Mouse (Mus musculus) MEL (cell line): ENCODE measurements around the gene 4930507D05Rik.

Source experiments
- BHLHE40 ChIP-seq: IDR thresholded peaks from 2 replicates; pipeline ENCODE4 v1.6.1; 2012; ENCODE audit warnings: low read depth, mild to moderate bottlenecking, inconsistent platforms, low read length, improper control_type of control experiment, borderline replicate concordance
- CTCF ChIP-seq, 3 experiments: IDR thresholded peaks in 2 of 3; conservative IDR thresholded peaks in 1 of 3; 2 replicates each; pipeline ENCODE4 v1.5.1; 2011 to 2012; ENCODE audit warnings: low read length in 3 of 3, low read depth in 2 of 3, mild to moderate bottlenecking in 2 of 3, improper control_type of control experiment in 1 of 3, inconsistent platforms in 1 of 3, mixed read lengths in 1 of 3, moderate library complexity in 1 of 3; ENCODE audit not compliant: control insufficient read depth in 1 of 3, insufficient read depth in 1 of 3, poor library complexity in 1 of 3, severe bottlenecking in 1 of 3
- ELF1 ChIP-seq: IDR thresholded peaks from 2 replicates; pipeline ENCODE4 v1.6.1; 2014; ENCODE audit warnings: low read depth, mild to moderate bottlenecking, inconsistent platforms, low read length, improper control_type of control experiment, moderate library complexity
- ETS1 ChIP-seq: IDR thresholded peaks from 2 replicates; pipeline ENCODE4 v1.6.1; 2012; ENCODE audit warnings: low read depth, mild to moderate bottlenecking, inconsistent platforms, low read length, improper control_type of control experiment, moderate library complexity
- GABPA ChIP-seq: IDR thresholded peaks from 2 replicates; pipeline ENCODE4 v1.6.1; 2012; ENCODE audit warnings: low read depth, mild to moderate bottlenecking, inconsistent platforms, low read length, improper control_type of control experiment, moderate library complexity
- HCFC1 ChIP-seq: IDR thresholded peaks from 2 replicates; pipeline ENCODE4 v1.6.1; 2012; ENCODE audit warnings: low read depth, mild to moderate bottlenecking, inconsistent platforms, low read length, improper control_type of control experiment, moderate library complexity
- MAFK ChIP-seq: IDR thresholded peaks from 2 replicates; pipeline ENCODE4 v1.6.1; 2011; ENCODE audit warnings: low read depth, mild to moderate bottlenecking, low read length, improper control_type of control experiment, borderline replicate concordance
- MAX ChIP-seq: IDR thresholded peaks from 2 replicates; pipeline ENCODE4 v1.6.1; 2011; ENCODE audit warnings: low read length, improper control_type of control experiment
- MYB ChIP-seq: IDR thresholded peaks from 2 replicates; pipeline ENCODE4 v1.6.1; 2011; ENCODE audit warnings: mild to moderate bottlenecking, low read depth, low read length, improper control_type of control experiment
- POLR2A ChIP-seq, 2 experiments: IDR thresholded peaks; 2 replicates each; pipeline ENCODE4 v1.6.1; 2011 to 2012; ENCODE audit warnings: low read length in 2 of 2, mild to moderate bottlenecking in 2 of 2, control low read depth in 1 of 2, improper control_type of control experiment in 1 of 2, low read depth in 1 of 2, moderate library complexity in 1 of 2; ENCODE audit not compliant: control insufficient read depth in 1 of 2, insufficient read depth in 1 of 2, poor library complexity in 1 of 2
- UBTF ChIP-seq: IDR thresholded peaks from 2 replicates; pipeline ENCODE4 v1.6.1; 2012; ENCODE audit warnings: low read depth, mild to moderate bottlenecking, inconsistent platforms, low read length, improper control_type of control experiment, moderate library complexity, borderline replicate concordance; ENCODE audit not compliant: insufficient read depth
- USF1 ChIP-seq: IDR thresholded peaks from 2 replicates; pipeline ENCODE4 v1.6.1; 2014; ENCODE audit warnings: low read depth, mild to moderate bottlenecking, inconsistent platforms, low read length, improper control_type of control experiment, moderate library complexity
- ZKSCAN1 ChIP-seq: IDR thresholded peaks from 2 replicates; pipeline ENCODE4 v1.6.1; 2012; ENCODE audit warnings: low read depth, mild to moderate bottlenecking, inconsistent platforms, low read length, improper control_type of control experiment, moderate library complexity

GRCm38 (mm10) chr10:62425081-62425871 lies 24.0 kb upstream of the 4930507D05Rik start:
- TF ChIP-seq CTCF (IDR thresholded peaks at IDR 0.05 in 2 of 3, conservative IDR thresholded peaks at IDR 0.05 in 1 of 3; ENCODE audit: control insufficient read depth in 1 of 3, insufficient read depth in 1 of 3, low read depth in 2 of 3, low read length in 3 of 3, poor library complexity in 1 of 3, severe bottlenecking in 1 of 3) (no peak), HCFC1 (no peak), ZKSCAN1 (no peak), POLR2A (IDR thresholded peaks at IDR 0.05; ENCODE audit: control insufficient read depth in 1 of 2, insufficient read depth in 1 of 2, low read depth in 1 of 2, low read length in 2 of 2, poor library complexity in 1 of 2) (no peak), MAFK (no peak), MAX (no peak), UBTF (no peak), ETS1 (no peak), USF1 (no peak), MYB (no peak), BHLHE40 (no peak), GABPA (no peak), ELF1 (no peak)
